Comparison of ENCODE assay signal across 21 mouse cellular contexts in genomic region chr6:125979601-125980000, GRCm38 (mm10).
DNase-seq lines count a peak whose midpoint lies in the region; TF ChIP-seq lines count a peak whose summit lies in the region.
"Had no signal": no experiment of that assay in that cellular context is flagged by ENCODE, and none has a peak within 500 bp of the region (broad histone marks: within the 10 kb centered on the region; RNA-seq: fewer than 3 reads in every experiment).

No protein-coding gene starts in this region.

- no peak overlapping the region for H3K27ac ChIP-seq in layer of hippocampus, adult 2 months
- H3K27ac ChIP-seq: embryonic facial prominence, embryonic 13.5 days; embryonic facial prominence, embryonic 15.5 days; forebrain, embryonic 10.5 days; forebrain, embryonic 12.5 days had no signal

- peak; percentile 26 for DNase-seq in lung, postnatal 25 days (ENCODE audit: low spot score)
- no peak for DNase-seq in lung, postnatal 4 days
- DNase-seq in 3T3-L1 (ENCODE audit: low read depth, low spot score), result peak; percentile 54
- peak; percentile 77 for DNase-seq in NIH3T3 (ENCODE audit: low read depth)
- no peak for DNase-seq in layer of hippocampus, adult 2 months (ENCODE audit: low spot score in 2 of 2)
- DNase-seq: adrenal gland, adult 2 months; adrenal gland, postnatal 10 days; adrenal gland, postnatal 25 days; B cell, adult 2 months; cerebellum, adult 11 months; cerebellum, adult 18-20 months; cerebellum, adult 8-10 months; cerebellum, adult 9-11 months; cerebellum, postnatal 14 days; cerebellum, postnatal 36 days; embryo, embryonic 11 days had no signal

- no peak overlapping the region for H3K4me3 ChIP-seq in layer of hippocampus, adult 2 months
- H3K4me3 ChIP-seq: embryonic facial prominence, embryonic 13.5 days; embryonic facial prominence, embryonic 15.5 days; erythroblast, embryonic 14.5 days; forebrain, embryonic 10.5 days; forebrain, embryonic 12.5 days had no signal

- no peak for TF ChIP-seq CTCF in layer of hippocampus, adult 2 months (conservative IDR thresholded peaks at IDR 0.05)

Comparison
In these comparisons a context has a peak if more than half of its experiments do, and no peak if none do; other contexts are left out.
1. DNase-seq: peak in lung, postnatal 25 days (single experiment), 3T3-L1 (single experiment) and NIH3T3 (single experiment); none in lung, postnatal 4 days (0 of 2) and layer of hippocampus, adult 2 months (0 of 2).